Mouse (Mus musculus) adrenal gland (tissue): ENCODE data around the gene Ip6k3.

Experiments
- intact Hi-C: fragments of 180-260 bp; cut with DNase I; formaldehyde crosslinking; loops from one replicate; pipeline ENCODE4 v1.15.1; 2025
- long read RNA-seq, 2 experiments: library from polyadenylated mRNA; unstranded; transcript quantifications; one replicate each; pipeline ENCODE4 v2.0.0; 2020; ENCODE audit warnings: borderline replicate concordance in 1 of 2; ENCODE audit not compliant: insufficient replicate concordance in 1 of 2

Ip6k3 gene
- long read RNA-seq, experiment 1: 0 reads
- long read RNA-seq, experiment 2, partial matches to known transcripts: 1 of 2 reads
- long read RNA-seq, experiment 2, other reads (novel, unspliced or antisense): 0 of 2 reads

GRCm38 (mm10) chr17:27167545-27167944, at the start of gene Ip6k3:
TSS of gene Ip6k3 (minus strand) at chr17:27167795.
- intact Hi-C loops: no loop called here

- intact Hi-C loops: loop anchor here (2.0 to 5.0 kb wide), 2 partner anchors 38 to 304 kb away; no protein-coding TSS in a partner anchor
Observed at GRCm38 (mm10) chr17:27212768-27213525, 45.4 kb upstream of the Ip6k3 start.

GRCm38 (mm10) chr17:27212006-27212405, 44.4 kb upstream of the Ip6k3 start:
- intact Hi-C loops: loop anchor here (2.0 to 5.0 kb wide), 2 partner anchors 39 to 305 kb away; no protein-coding TSS in a partner anchor

GRCm38 (mm10) chr17:27207113-27207707, 39.6 kb upstream of the Ip6k3 start:
- intact Hi-C loops: loop anchor here (1.0 kb wide), 1 partner anchor 127 kb away; no protein-coding TSS in a partner anchor

GRCm38 (mm10) chr17:27204075-27204909, 36.7 kb upstream of the Ip6k3 start, which contains the start of gene Lemd2:
TSS of gene Lemd2 (minus strand) at chr17:27204469.
- intact Hi-C loops: no loop called here

GRCm38 (mm10) chr17:27203358-27204074, 35.9 kb upstream of the Ip6k3 start:
- intact Hi-C loops: no loop called here

GRCm38 (mm10) chr17:27202919-27203357, 35.3 kb upstream of the Ip6k3 start:
- intact Hi-C loops: no loop called here

- intact Hi-C loops: no loop called here
Observed at GRCm38 (mm10) chr17:27201981-27202380, 34.4 kb upstream of the Ip6k3 start.

- intact Hi-C loops: no loop called here
Observed at GRCm38 (mm10) chr17:27200801-27201200, 33.2 kb upstream of the Ip6k3 start.

- intact Hi-C loops: no loop called here
Observed at GRCm38 (mm10) chr17:27199864-27200263, 32.3 kb upstream of the Ip6k3 start.

- intact Hi-C loops: no loop called here
Observed at GRCm38 (mm10) chr17:27199205-27199604, 31.6 kb upstream of the Ip6k3 start.

GRCm38 (mm10) chr17:27196206-27196605, 28.6 kb upstream of the Ip6k3 start:
- intact Hi-C loops: no loop called here

GRCm38 (mm10) chr17:27194258-27195185, 26.9 kb upstream of the Ip6k3 start:
- intact Hi-C loops: loop anchor here (5.0 kb wide), 1 partner anchor 57 kb away; no protein-coding TSS in a partner anchor

GRCm38 (mm10) chr17:27191804-27192203, 24.2 kb upstream of the Ip6k3 start:
- intact Hi-C loops: loop anchor here (5.0 kb wide), 1 partner anchor 55 kb away; no protein-coding TSS in a partner anchor

GRCm38 (mm10) chr17:27191189-27191588, 23.6 kb upstream of the Ip6k3 start:
- intact Hi-C loops: loop anchor here (5.0 kb wide), 1 partner anchor 54 kb away; no protein-coding TSS in a partner anchor

- intact Hi-C loops: loop anchor here (5.0 kb wide), 1 partner anchor 52 kb away; no protein-coding TSS in a partner anchor
Observed at GRCm38 (mm10) chr17:27189640-27190216, 22.1 kb upstream of the Ip6k3 start.

GRCm38 (mm10) chr17:27188883-27189282, 21.3 kb upstream of the Ip6k3 start:
- intact Hi-C loops: no loop called here

GRCm38 (mm10) chr17:27187059-27187458, 19.5 kb upstream of the Ip6k3 start:
- intact Hi-C loops: no loop called here

- intact Hi-C loops: no loop called here
Observed at GRCm38 (mm10) chr17:27186068-27186467, 18.5 kb upstream of the Ip6k3 start.
